Mouse (Mus musculus) heart, adult 2 months (tissue): ENCODE measurements at regions not wholly inside any gene's neighbourhood (a gene's known extent, or its start where the extent isn't known, plus 50 kb on each side); places are given as distances from the start of the nearest gene placed in this dataset.

Source experiments
- DNase-seq, 2 experiments: peaks; one replicate each; pipeline ENCODE4 v3.0.0; 2021
- H3K27ac ChIP-seq: fragments of 200-600 bp; 2 replicates; pipeline ENCODE4 v1.8.1; 2022
- H3K27me3 ChIP-seq: fragments of 200-500 bp; 2 replicates; pipeline ENCODE4 v1.6.1; 2012; ENCODE audit warnings: mild to moderate bottlenecking, low read length, inconsistent platforms, mixed read lengths; ENCODE audit not compliant: control insufficient read depth, insufficient read depth
- H3K36me3 ChIP-seq: fragments of 200-500 bp; 2 replicates; pipeline ENCODE4 v1.6.1; 2012; ENCODE audit warnings: low read length, inconsistent platforms; ENCODE audit not compliant: control insufficient read depth, insufficient read depth
- H3K4me1 ChIP-seq: fragments of 200-500 bp; 2 replicates; pipeline ENCODE4 v1.6.1; 2011; ENCODE audit warnings: low read length; ENCODE audit not compliant: control insufficient read depth, insufficient read depth
- H3K4me3 ChIP-seq: fragments of 200-600 bp; 2 replicates; pipeline ENCODE4 v1.8.1; 2022
- H3K79me2 ChIP-seq: fragments of 200-500 bp; replicated peaks from 2 replicates; pipeline ENCODE4 v1.6.1; 2012; ENCODE audit warnings: mild to moderate bottlenecking, inconsistent platforms, low read length, moderate library complexity, mixed read lengths; ENCODE audit not compliant: control insufficient read depth, insufficient read depth
- H3K9ac ChIP-seq: fragments of 200-500 bp; 2 replicates; pipeline ENCODE4 v1.6.1; 2012; ENCODE audit warnings: low read depth, mild to moderate bottlenecking, control low read depth, inconsistent platforms, low read length, mixed read lengths
- CTCF ChIP-seq: fragments of 200-600 bp; IDR thresholded peaks from 2 replicates; pipeline ENCODE4 v1.8.1; 2022; ENCODE audit warnings: antibody characterized with exemption, mild to moderate bottlenecking, moderate library complexity
- EP300 ChIP-seq: fragments of 200-500 bp; IDR thresholded peaks from 2 replicates; pipeline ENCODE4 v1.6.1; 2011; ENCODE audit warnings: low read depth, low read length, control low read depth; ENCODE audit not compliant: insufficient read depth
- POLR2A ChIP-seq: fragments of 200-500 bp; IDR thresholded peaks from 2 replicates; pipeline ENCODE4 v1.6.1; 2011; ENCODE audit warnings: mild to moderate bottlenecking, low read depth, low read length, control low read depth; ENCODE audit not compliant: insufficient read depth
- WGBS: fragments of 180-500 bp; shearing (Covaris S2); methylation state at CpG from one replicate; pipeline ENCODE4 v1.1.7; 2018; 5-methylcytosine and 5-hydroxymethylcytosine counted together
- intact Hi-C: fragments of 180-260 bp; cut with DNase I; formaldehyde crosslinking; loops from one replicate; pipeline ENCODE4 v1.15.1; 2025

DNA sequence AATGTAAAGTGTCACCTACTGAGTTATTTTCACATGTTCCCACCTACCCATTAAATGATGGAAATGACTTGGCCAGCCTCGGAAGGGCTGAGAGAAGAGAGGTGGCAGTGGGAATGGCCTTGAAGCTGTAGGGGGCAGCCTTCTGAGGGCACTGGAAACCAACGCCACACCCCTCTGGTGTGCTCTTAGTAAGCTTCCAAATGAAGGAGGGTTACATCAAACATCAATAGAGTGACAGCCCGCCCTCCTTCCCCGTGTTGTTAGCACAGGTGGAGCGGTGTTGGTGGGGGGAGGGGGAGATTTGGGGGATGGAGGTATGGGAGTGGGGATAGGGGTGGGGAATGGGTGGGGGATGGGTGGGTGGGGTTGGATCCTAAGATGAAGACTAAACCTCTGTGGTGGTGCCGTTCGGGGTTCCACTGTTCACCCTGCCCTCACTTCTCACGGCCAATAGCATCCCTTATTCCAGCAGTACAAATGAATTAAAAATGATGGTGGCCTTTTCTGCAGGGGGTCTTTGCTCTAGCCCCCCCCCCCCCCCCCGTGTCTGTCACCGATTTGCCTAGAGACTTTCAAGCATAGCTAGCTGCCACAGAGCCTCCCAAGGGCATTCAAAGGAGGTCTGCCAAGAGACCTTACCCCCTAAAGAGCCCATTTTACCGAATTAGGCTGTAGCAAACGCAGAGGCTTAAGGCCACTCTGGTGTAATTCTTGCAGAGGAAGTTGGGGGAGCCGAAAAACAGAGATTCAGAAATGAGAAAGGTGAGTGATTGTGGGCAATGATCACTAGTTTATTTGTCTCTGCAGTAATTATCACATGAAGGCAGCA, 267.4 kb upstream of the Kazn start:
- TF ChIP-seq POLR2A (no peak), EP300 (no peak), CTCF (no peak)
- intact Hi-C loops: no loop called here
- Histone ChIP-seq H3K27me3 (no peaks in the 10 kb centered on the region), H3K79me2 (no peaks in the 10 kb centered on the region), H3K4me3 (no peak overlapping the region), H3K36me3 (no peaks in the 10 kb centered on the region), H3K4me1 (no peaks in the 10 kb centered on the region), H3K9ac (no peak overlapping the region), H3K27ac (no peak overlapping the region)
- 20% methylated on average over 13 of the region's 13 CpGs for WGBS
- DNase-seq: no peak

DNA sequence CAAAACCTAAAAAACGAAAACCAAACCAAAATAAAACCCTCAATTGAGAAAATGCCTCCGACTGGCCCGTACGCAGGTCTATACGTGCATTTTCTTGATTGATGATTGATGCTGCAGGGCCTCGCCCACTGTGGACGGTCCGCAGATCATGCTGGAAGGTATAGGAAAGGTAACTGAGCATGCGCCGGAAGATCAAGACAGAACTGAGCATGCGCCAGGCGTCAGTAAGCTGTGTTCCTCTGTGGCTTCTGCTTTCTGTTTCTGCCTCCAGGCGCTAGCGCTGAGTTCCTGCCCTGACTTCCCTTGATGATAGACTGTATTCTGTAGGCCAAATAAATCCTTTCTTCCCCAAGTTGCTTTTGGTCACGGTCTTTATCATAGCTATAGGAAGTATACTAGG, 264.6 kb upstream of the Kazn start:
- H3K36me3 ChIP-seq: no peaks in the 10 kb centered on the region
- H3K79me2 ChIP-seq: no peaks in the 10 kb centered on the region
- TF ChIP-seq POLR2A: no peak
- no peak for TF ChIP-seq CTCF
- TF ChIP-seq EP300: no peak

DNA sequence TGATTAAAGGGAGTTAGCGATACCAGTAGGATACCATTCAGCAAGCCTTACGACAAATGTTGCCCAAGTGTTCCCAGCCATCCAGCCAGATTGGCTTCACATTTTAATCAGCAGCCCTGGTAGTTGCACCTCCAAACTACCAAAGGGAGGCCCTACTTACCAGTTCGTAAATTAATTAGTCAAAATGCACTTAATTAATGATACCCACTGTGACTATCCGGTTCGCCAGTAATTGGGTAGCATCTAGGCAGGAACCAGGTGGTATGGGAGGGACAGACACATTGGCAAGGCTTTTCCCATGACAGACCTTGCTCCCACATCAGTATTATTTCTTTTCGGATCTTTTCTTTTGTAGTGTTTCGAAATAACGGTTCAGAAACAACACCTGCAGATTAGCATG, 262.0 kb upstream of the Kazn start:
- Histone ChIP-seq H3K9ac (no peak overlapping the region), H3K4me1 (no peaks in the 10 kb centered on the region), H3K79me2 (no peaks in the 10 kb centered on the region), H3K27me3 (no peaks in the 10 kb centered on the region), H3K27ac (no peak overlapping the region), H3K4me3 (no peak overlapping the region), H3K36me3 (no peaks in the 10 kb centered on the region)
- 82% methylated on average over 8 of the region's 8 CpGs for WGBS
- intact Hi-C loops: no loop called here
- TF ChIP-seq POLR2A (no peak), CTCF (no peak), EP300 (no peak)
- DNase-seq: no peak

More for the DNA sequence above, 264.6 kb upstream of the Kazn start:
- no peak overlapping the region for H3K4me3 ChIP-seq
- 90% methylated on average over 15 of the region's 15 CpGs for WGBS
- no peak overlapping the region for H3K27ac ChIP-seq
- no peak overlapping the region for H3K9ac ChIP-seq
- intact Hi-C loops: no loop called here
- H3K4me1 ChIP-seq: no peaks in the 10 kb centered on the region
- H3K27me3 ChIP-seq: no peaks in the 10 kb centered on the region
- DNase-seq: no peak

DNA sequence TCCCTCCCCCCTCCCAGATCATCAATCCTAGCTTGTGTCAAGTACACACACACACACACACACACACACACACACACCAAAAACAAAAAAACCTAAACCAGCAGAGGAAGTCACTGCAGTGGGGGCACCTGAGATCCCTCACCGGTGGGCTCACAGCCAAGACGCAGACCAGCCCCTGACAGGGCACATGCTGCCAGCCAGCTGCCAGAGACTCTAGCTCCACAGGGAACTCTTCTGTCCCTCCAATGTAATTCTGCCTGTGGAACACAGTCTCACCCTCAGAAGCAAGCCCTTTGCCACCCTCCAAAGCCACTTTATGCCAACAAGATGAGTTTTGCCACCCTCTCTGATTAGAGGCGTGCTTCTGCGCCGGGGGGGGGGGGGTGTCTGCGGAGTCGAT, 261.3 kb upstream of the Kazn start:
- H3K27me3 ChIP-seq: no peaks in the 10 kb centered on the region
- no peak overlapping the region for H3K27ac ChIP-seq
- intact Hi-C loops: no loop called here
- H3K79me2 ChIP-seq: no peaks in the 10 kb centered on the region
- no peak overlapping the region for H3K4me3 ChIP-seq
- no peak overlapping the region for H3K9ac ChIP-seq
- WGBS: 81% methylated on average over 7 of the region's 7 CpGs
- no peak for DNase-seq
- no peak for TF ChIP-seq EP300
- no peak for TF ChIP-seq CTCF
- TF ChIP-seq POLR2A: no peak
- no peaks in the 10 kb centered on the region for H3K4me1 ChIP-seq
- no peaks in the 10 kb centered on the region for H3K36me3 ChIP-seq

DNA sequence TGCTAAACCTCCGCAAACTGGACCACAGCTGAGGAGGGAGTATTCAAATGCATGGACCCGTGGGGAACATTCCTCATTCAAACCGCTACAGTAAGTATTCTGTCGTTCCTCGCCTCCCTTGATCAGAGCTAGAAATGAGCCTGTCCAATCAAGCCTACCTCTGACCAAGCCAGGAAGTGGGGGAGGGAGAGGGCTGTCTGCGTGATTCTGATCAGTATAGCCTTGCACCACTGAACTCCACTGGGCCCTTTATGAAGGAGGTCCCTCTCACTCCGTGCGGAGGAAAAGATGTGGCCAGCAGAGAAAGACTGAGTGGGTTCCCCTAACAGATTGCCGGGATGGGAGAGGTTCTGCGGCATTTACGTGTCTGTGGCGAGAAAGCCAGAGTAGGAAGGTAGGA, 257.4 kb upstream of the Kazn start:
- 47% methylated on average over 12 of the region's 12 CpGs for WGBS
- no peak for TF ChIP-seq CTCF
- TF ChIP-seq EP300: no peak
- no peak for TF ChIP-seq POLR2A
- no peaks in the 10 kb centered on the region for H3K27me3 ChIP-seq
- H3K79me2 ChIP-seq: no peaks in the 10 kb centered on the region
- H3K36me3 ChIP-seq: no peaks in the 10 kb centered on the region
- H3K4me3 ChIP-seq: no peak overlapping the region
- intact Hi-C loops: no loop called here
- no peak overlapping the region for H3K27ac ChIP-seq
- H3K4me1 ChIP-seq: no peaks in the 10 kb centered on the region
- H3K9ac ChIP-seq: no peak overlapping the region
- no peak for DNase-seq

DNA sequence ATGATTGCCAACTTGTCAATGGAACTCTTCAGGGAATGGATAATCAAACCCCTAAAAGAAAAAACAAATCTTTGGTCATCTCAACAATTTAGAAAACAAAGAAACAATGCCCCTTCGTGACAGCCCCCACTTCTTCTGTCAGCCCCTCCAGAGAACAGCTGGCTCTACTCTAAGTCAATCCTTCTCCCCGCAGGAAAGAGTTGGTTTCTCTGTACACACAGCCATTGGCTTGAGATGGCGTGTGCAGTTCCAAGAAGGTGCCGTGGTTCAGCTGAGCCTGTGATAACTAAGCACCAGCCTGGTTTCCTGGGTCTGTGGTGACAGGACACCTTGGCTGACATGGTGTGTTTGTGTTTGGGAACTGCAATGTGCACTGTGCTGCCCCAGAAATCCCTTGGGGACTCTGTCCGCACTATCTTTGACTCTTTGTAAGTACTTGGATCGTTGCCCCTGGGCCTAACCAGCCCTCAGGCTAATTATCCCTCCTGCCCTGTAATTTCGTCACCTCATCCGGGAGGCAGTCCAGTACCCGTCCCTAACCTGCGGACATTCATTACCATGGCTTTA, 253.8 kb upstream of the Kazn start:
- Histone ChIP-seq H3K9ac (no peak overlapping the region), H3K79me2 (no peaks in the 10 kb centered on the region), H3K4me1 (no peaks in the 10 kb centered on the region), H3K27me3 (no peaks in the 10 kb centered on the region), H3K4me3 (no peak overlapping the region), H3K27ac (no peak overlapping the region), H3K36me3 (no peaks in the 10 kb centered on the region)
- peak; percentile 42 to 69 for DNase-seq
- intact Hi-C loops: no loop called here
- 42% methylated on average over 10 of the region's 10 CpGs for WGBS
- TF ChIP-seq EP300 (no peak), POLR2A (no peak), CTCF (no peak)
